Comparison of ENCODE assay signal across 8 mouse cellular contexts in the genomic region with DNA sequence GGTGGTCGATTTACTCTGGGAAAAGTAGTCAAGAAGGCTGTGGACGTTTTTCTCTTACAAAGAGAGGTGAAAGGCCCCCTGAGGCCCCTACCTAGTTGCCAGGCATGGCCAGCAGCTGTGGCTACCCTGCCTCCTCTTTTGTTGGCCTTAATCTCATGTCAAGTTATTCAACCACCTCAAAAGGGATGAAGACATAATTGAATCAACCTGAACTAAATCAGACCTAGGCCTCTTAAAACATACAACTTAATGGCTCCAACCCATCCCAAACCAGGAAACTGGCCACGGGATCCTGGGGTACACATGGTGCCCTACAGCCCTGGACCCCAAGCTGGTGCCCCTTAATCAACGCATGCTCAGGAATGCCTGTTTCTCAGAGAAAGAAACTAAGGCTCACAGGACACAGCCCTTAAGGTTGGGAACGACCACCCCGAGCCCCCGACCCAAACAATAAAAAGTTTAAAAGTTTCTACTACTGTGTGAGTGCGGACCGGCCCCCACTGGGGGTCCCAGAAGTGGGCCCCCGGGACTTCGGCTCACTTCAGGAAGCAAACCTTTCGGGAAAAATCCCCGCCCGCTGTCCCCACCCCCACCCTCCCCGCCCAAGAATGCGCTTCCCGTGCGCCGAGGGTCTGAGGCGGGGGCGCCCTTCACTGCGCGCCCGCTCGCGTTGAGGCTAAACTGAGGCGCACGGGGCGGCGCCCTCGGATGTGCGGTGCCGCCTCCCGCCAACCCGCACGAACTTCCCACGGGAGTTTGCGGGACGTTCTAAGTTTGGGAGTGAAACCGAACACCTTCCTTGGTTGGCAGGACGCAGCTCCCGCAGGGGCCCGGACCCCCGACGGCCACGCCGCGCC. TPM values are rescaled to one million over a fixed set of nuclear protein-coding genes. Genes with fewer than 3 reads are reported as not detected.
DNase-seq lines count a peak whose midpoint lies in the region; ATAC-seq and TF ChIP-seq lines count a peak whose summit lies in the region.

No protein-coding gene starts in this region.

- peak overlapping the region; percentile 70 for H3K9ac ChIP-seq in forebrain, embryonic 16.5 days (replicated peaks; ENCODE audit: low read depth, low read length)
- peak overlapping the region; percentile 95 for H3K9ac ChIP-seq in intestine, postnatal 0 days (ENCODE audit: low read depth, low read length)
- H3K9ac ChIP-seq in midbrain, embryonic 15.5 days, result peak overlapping the region; percentile 65

- peak overlapping the region; percentile 79 for H3K4me2 ChIP-seq in forebrain, embryonic 16.5 days (ENCODE audit: low read length)
- peak overlapping the region; percentile 74 for H3K4me2 ChIP-seq in intestine, postnatal 0 days (replicated peaks; ENCODE audit: low read depth)
- peak overlapping the region; percentile 65 for H3K4me2 ChIP-seq in midbrain, embryonic 15.5 days

- peak; percentile 41 for ATAC-seq in forebrain, embryonic 16.5 days
- ATAC-seq in intestine, postnatal 0 days, result peak; percentile 0; the same call in 1 of the 2 replicates
- ATAC-seq in midbrain, embryonic 15.5 days (replicated peaks), result peak; percentile 2; the same call in 1 of the 2 replicates
- ATAC-seq in cerebellum, adult (ENCODE audit: insufficient number of reproducible peaks, low FRiP score, low TSS enrichment), result no peak

- no peaks in the 10 kb centered on the region for H3K36me3 ChIP-seq in forebrain, embryonic 16.5 days (ENCODE audit: control insufficient read depth, insufficient read depth)
- no peaks in the 10 kb centered on the region for H3K36me3 ChIP-seq in intestine, postnatal 0 days (ENCODE audit: control insufficient read depth, insufficient read depth)
- no peaks in the 10 kb centered on the region for H3K36me3 ChIP-seq in midbrain, embryonic 15.5 days (replicated peaks)

- peaks cover 48% of the 10 kb centered on the region for H3K4me1 ChIP-seq in forebrain, embryonic 16.5 days (replicated peaks; ENCODE audit: control insufficient read depth, insufficient read depth, low read length)
- peaks cover 12% of the 10 kb centered on the region for H3K4me1 ChIP-seq in intestine, postnatal 0 days (replicated peaks; ENCODE audit: control insufficient read depth, insufficient read depth, low read length)
- H3K4me1 ChIP-seq in midbrain, embryonic 15.5 days, result peaks cover 50% of the 10 kb centered on the region

- H3K27ac ChIP-seq in forebrain, embryonic 16.5 days (ENCODE audit: low read length), result peak overlapping the region; percentile 48; the same call in 1 of the 2 replicates
- H3K27ac ChIP-seq in intestine, postnatal 0 days (ENCODE audit: low read depth, low read length), result peak overlapping the region; percentile 96
- peak overlapping the region; percentile 70 for H3K27ac ChIP-seq in midbrain, embryonic 15.5 days

- H3K9me3 ChIP-seq in forebrain, embryonic 16.5 days (ENCODE audit: control insufficient read depth, low read length), result no peaks in the 10 kb centered on the region
- no peaks in the 10 kb centered on the region for H3K9me3 ChIP-seq in intestine, postnatal 0 days (ENCODE audit: control insufficient read depth)
- no peaks in the 10 kb centered on the region for H3K9me3 ChIP-seq in midbrain, embryonic 15.5 days

- peak; percentile 15; the same call in 1 of the 2 replicates for TF ChIP-seq CTCF in intestine, postnatal 0 days (IDR thresholded peaks at IDR 0.05; ENCODE audit: low read depth)

- peak overlapping the region; percentile 58 for H3K4me3 ChIP-seq in forebrain, embryonic 16.5 days (replicated peaks; ENCODE audit: low read length)
- H3K4me3 ChIP-seq in intestine, postnatal 0 days (ENCODE audit: low read depth, low read length), result peak overlapping the region; percentile 94
- H3K4me3 ChIP-seq in midbrain, embryonic 15.5 days, result peak overlapping the region; percentile 65

- DNase-seq in cerebellum, postnatal 10 days, result peak; percentile 25 to 47
- no peak for DNase-seq in cerebellum, postnatal 25 days
- DNase-seq in R1 (ENCODE audit: low read depth, low spot score), result peak; percentile 78
- peak; percentile 74 for DNase-seq in thymus, postnatal 4 days

- H3K27me3 ChIP-seq in forebrain, embryonic 16.5 days (replicated peaks; ENCODE audit: control insufficient read depth, insufficient read depth, low read length), result no peaks in the 10 kb centered on the region
- no peaks in the 10 kb centered on the region for H3K27me3 ChIP-seq in intestine, postnatal 0 days (replicated peaks; ENCODE audit: control insufficient read depth, insufficient read depth, low read length)
- H3K27me3 ChIP-seq in midbrain, embryonic 15.5 days (replicated peaks), result no peaks in the 10 kb centered on the region; the same call in 1 of the 2 replicates

- WGBS in forebrain, embryonic 16.5 days, result under 1% methylated on average over 48 of the region's 48 CpGs
- WGBS in intestine, postnatal 0 days, result under 1% methylated on average over 48 of the region's 48 CpGs
- whole genome bisulfite sequencing in midbrain, embryonic 15.5 days, result under 1% methylated on average over 35 of the region's 48 CpGs

RNA-seq across cellular contexts. Expression of gene Zfp217, which starts 17.8 kb away (rescaled TPM):
- polyA plus RNA-seq in forebrain, embryonic 16.5 days (2015; fragmentation: Nextera tagmentation; extraction: Ambion mirVana), result 1.4 and 1.5 TPM in 2 replicates
- 2.2 TPM in 2 replicates for polyA plus RNA-seq in intestine, postnatal 0 days (2015; fragmentation: Nextera tagmentation; extraction: Ambion mirVana)
- 1.4 TPM in 2 replicates for polyA plus RNA-seq in midbrain, embryonic 15.5 days (2015; fragmentation: Nextera tagmentation; extraction: Ambion mirVana)

Comparison
In these comparisons a context has a peak if more than half of its experiments do, and no peak if none do; other contexts are left out.
1. DNase-seq: peak in cerebellum, postnatal 10 days (2 of 2), R1 (single experiment) and thymus, postnatal 4 days (single experiment); none in cerebellum, postnatal 25 days (0 of 2).
2. Peak in every context shown above with its lines, with median percentiles within 50 percentile points of each other: H3K27ac ChIP-seq, H3K4me2 ChIP-seq, H3K4me3 ChIP-seq and H3K9ac ChIP-seq.